Mouse (Mus musculus): Measurements from ENCODE around the gene Nrde2.

GRCm38 (mm10) chr12:100159261-100159975 lies at the start of gene Nrde2:
- no peak for TF ChIP-seq CTCF (IDR thresholded peaks at IDR 0.05; ENCODE audit: control insufficient read depth, insufficient read depth, insufficient replicate concordance, low read depth, low read length)
- peak; percentile 64 for TF ChIP-seq POLR2A (IDR thresholded peaks at IDR 0.05; ENCODE audit: control insufficient read depth, low read depth, low read length)

Data from testis, adult 2 months (tissue).